Mouse (Mus musculus) urinary bladder, postnatal 25 days (tissue): ENCODE data around the gene Fam117a.

ENCODE experiments used
- DNase-seq: peaks from one replicate; pipeline ENCODE4 v3.0.0; 2022; ENCODE audit warnings: low spot score

The Fam117a gene

DNA sequence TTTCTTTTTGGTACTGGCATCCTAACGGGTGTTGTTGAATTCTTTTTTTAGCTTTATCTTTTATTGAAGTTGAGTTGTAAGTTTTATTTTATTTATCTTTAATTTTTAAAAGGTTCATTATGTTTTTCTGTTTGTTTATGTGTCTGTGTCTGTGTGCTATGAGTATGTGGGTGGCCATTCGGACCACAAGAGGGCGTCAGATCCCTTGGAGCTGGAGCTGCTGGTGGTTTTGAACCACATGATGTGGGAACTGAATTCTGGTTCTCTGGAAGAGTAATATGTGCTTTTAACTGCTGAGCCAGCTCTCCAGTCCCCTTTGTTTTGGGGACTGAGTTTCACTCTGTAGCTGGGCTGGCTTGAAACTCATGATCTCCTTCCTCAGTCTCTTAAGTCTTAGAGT is 86.7 kb downstream of the Fam117a start:
- no peak for DNase-seq

DNA sequence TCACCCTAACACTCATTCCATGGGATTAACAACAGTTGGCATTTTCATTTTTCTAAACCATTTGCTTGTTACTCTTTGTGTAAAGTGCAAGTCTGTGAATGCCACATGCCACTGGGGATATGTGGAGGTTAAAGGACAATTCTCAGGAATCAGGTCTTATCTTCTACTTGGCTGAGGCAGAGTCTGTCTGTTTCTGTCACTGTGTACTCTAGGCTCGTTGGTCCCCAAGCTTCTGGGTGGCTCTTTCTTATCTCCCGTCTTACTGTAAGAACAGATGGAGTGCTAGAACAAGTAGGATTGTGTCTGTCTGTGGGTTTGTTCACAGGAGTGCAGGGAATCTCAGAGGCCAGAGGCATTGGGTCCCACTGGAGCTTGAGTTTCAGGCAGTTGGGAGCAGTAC is 94.5 kb downstream of the Fam117a start:
- no peak for DNase-seq
